Mouse (Mus musculus): ENCODE data around the gene Aqp5.

Gene Aqp5

DNA sequence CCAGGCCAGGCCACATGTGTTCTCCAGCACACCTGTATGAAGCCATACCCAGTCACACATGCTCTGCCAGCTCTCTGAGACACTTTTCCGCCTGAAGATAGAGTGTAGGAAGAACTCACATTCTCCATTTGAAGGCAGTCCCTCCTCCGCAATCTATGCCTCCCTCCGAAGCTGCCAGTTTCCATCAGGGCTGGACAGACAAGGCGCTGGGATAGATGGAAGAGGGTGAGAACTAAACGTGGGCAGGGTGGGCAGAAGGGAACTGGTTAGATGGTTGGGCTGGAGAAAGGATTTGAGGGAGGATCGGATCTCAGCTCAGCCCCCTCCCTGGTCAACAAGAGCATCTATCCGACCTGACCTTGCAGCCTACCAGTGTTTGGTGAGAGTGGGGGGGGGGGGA is 6.3 kb downstream of the Aqp5 start:
- DNase-seq (ENCODE audit: low spot score) = no peak

DNA sequence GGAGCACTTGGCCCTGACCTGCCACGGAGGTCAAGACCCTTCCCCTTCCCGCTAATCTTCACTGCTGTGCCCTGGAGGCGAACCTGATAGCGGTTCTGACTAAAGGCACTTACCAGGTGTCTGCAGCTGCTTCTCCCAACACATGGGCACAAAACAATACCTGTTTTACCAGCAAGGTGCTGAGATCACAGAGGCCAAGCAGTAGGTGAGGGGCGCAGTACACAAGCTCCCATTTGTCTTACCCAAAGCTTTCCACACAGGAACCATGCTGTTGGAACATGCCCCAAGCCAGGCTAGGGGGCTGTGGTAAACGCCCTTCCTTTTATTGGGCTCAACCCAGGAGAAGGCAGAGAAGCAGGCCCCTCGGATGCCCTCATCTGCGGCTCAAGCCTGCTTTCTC is 7.0 kb downstream of the Aqp5 start:
- no peak for DNase-seq (ENCODE audit: low spot score)

DNA sequence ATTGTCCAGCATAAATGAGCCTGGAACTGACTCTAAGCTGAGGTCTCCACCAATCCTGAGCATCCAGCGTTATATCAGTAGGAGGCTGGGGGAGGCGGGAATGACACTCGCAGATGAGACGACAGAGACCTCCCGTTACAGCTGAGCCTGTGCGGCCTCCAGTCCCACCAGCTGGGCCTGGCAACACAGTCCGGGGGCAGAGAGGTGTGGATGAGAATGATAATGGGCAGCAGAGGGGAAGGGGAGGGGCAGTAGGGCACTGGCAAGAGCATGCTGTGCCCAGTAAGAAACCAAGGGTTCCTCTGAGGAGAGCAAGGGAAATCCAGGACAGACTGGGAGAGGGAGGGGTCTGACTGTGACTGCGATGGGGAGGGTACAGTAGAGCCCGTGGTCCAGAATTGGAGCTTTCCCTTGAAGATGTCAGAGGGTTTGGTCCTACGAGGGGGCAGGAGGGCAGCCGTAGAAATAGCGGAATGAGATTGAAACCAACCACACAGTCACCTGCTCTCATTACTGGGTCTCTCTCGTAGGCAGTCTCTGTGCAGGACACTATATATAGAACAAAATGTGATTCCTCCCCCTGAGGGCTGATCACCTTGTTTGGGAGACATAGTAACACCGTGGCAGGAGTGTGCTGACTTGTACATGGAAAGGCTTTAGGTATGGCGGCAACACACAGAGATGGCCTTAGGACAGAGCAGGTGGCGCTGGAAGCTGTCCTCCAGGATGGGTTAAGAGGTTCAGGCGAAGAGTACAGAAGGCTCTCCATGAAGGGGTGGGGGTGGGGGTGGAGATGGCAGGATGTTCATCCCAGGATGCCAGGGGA is 8.9 kb downstream of the Aqp5 start:
- no peak for DNase-seq (ENCODE audit: low spot score)

DNA sequence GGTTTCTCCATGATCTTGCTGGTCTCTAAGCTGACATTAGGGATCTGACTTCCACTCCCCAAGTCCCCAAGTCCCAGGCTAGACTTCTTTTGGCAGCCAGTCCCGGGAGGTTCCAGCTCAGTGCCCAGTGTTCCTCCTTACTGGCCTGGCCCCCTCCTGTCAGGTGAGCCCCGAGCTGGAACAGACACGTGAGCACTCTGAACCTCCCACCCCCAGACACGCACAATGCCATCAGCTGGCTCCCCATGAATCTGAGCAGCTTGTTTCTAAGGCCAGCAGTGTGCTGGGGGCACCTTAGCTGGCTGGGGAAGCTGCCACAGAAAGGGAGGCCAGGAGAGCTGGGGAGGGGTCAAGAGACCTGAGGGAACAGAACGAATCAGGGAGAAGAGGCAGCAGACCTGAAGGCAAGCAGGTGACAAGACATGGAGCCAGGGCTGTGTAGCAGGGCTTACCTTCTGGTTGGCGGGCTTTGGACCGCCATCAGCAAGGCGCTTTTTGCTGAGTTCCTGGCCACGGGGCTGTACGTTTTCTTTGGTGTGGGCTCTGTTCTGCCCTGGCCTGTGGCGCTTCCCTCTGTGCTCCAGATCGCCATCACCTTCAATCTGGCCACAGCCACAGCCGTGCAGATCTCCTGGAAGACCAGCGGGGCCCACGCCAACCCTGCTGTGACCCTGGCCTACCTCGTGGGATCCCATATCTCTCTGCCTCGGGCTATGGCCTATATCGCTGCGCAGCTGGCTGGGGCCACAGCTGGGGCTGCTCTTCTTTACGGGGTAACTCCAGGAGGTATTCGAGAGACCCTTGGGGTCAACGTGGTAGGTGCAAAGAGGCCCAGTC is 10.6 kb downstream of the Aqp5 start, which contains the start of gene Aqp6:
Aqp6 (plus strand) TSS at position 415 of the 837 bp plus-strand sequence.
- no peak for DNase-seq (ENCODE audit: low spot score)

DNA sequence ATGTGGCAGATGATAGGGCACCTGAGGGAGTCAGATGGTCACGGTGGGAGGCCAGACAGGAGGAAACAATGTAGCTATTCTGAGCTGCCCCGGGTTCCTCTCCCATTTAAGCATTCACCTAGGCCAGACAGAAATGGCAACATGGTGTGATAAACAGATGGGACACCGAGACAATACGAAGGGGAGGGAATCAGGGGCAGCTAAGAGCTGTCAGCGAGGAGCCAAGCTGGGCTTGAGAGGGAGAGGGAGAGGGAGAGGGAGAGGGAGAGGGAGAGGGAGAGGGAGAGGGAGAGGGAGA is 11.2 kb downstream of the Aqp5 start:
- no peak for DNase-seq (ENCODE audit: low spot score)

DNA sequence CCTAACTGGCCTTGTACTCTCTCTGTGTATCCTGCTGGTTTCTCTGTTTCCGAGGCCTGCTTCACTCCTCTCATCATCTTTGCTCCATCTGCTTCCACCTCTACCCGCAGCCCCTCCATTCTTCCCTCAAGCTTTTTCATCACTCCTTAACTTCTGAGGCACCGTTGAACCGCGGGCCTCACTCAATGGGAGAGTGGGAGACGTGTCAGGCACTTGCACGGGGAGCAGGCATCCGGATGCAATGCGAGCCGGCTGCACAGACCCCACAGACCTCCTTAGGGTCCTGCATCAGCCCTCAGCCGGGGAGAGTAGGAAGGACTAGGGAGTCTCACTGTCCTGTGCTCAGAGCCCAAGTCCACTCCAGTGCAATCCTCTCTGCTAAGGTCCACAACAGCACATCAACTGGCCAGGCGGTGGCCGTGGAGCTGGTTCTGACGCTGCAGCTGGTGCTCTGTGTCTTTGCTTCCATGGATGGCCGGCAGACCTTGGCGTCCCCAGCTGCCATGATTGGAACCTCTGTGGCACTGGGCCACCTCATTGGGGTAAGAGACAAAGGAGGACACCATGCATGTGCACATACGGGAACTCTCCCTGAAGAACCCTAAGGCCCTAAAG is 11.7 kb downstream of the Aqp5 start:
- no peak for DNase-seq (ENCODE audit: low spot score)

DNA sequence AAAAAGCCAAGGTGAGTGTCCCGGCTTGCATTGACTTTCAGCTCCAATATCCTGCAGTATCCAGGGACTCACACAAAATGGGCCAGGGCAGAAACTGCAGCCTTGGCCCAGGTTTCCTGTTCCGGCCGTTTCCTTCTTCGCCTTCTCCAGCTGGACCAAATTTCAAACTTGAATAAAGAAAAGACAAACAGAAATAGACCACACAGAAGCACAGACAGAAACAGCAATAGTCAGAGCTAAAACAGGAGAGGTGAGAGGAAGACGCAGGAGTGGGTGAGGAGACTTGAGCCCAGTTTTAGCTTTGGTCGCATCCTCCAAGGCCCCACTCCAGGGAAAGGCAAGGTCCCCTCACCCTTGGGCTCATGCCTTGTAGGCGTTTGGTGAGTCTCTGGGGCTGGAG is 12.6 kb downstream of the Aqp5 start:
- no peak for DNase-seq (ENCODE audit: low spot score)

DNA sequence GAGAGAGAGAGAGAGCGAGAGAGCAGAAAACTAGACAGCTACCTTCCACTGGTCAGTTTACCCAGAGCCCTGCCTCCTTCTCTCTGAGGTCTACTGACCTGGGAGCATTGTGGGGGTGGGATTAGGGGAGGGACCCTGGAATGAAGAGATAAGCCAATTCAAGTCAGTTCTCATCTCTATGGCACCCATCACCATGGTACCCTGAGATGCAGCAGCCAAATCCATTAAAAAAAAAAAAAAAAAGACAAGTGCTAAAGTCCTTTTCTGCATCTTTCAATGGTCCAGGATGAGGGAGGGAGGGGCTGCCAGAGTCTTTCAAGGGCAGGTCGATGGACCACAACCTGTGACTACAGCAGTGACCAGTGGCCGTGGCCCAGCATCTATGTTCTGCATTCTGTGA is 15.0 kb downstream of the Aqp5 start:
- DNase-seq (ENCODE audit: low spot score) = no peak

DNA sequence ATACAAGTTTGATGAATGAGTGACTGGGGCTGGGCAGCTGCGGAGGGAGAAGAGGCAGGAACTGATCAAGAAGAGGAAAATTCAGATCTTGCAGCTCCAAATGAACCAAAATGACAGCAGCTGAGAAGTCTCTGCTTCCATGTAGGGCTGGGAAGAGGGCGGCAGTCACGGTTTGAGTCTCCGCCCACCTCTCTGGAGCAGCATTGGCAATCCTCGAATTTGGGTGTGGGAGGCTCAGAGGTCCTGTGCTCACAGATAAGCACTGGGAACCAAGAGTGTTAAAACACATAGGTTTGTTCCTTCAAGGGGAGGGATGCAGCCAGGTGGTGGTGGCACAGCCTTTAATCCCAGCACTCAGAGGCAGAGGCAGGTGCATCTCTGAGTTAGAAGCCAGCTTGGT is 15.9 kb downstream of the Aqp5 start:
- no peak for DNase-seq (ENCODE audit: low spot score)

DNA sequence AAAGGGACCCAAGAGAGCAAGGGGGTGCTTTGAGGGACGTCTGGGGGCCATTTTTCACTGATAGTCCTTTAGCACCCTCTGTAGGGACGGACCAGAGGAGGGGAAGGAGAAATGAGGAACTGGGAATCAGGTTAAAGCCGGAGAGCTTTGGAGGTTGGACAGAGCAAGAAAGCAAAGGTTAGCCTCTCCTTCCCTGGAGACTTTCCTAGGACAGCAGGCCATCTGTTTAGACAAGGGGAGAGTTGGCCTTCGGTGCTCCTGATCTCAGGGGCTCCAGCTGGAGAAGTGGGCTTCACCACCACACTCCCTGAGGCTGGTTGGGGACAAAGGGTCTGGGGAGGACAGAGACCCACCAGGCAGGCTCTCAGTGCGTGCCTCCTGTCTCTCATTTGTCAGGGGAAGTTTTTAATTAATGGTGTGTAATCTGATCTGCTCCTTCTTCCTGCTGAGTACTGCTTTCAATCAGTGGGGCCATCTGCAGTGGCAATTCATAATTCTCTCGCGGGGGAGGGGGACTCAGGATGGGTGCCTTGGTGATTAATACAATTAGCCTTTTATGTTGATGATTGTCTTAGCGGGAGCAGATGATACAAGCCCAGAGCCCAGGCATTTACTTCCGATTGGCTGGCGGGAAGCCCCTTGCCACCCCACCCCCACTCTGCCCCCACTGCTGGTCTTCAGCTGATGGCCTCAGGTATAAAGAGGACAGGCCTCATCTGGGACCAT is 17.0 kb downstream of the Aqp5 start:
- no peak for DNase-seq (ENCODE audit: low spot score)

DNA sequence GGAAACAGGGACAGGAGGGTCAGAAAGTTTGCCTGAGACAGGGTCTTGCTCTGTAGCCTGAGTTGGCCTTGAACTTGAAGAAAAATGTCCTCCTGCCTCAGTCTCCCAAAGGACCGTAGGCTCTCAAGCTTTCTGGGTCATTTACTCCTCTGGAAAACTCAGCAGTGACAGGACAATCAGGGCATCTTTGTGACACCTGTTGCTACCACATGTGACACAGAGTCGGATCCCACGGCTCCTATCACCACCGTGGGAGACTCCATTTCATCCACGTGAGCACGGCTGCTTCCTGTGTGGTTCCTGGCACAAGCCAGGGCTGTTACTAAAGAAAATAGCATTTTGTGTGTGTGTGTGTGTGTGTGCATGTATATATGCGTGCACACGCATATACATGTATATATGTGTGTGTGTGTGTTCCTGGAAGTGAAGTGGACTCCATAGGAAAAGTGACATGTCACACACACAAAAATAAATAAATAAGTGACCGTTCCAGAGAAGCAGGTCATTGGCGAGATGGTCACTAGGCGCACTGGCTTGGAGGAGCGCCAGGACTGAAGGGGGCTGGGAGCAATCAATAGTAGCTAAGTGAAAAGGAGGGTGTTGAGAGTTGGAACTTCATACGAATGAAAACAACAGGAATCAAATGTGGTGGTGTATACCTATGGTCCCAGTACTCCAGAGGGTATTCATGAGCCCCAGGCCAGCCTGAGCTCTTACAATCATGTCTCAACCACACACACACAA is 18.0 kb downstream of the Aqp5 start:
- DNase-seq (ENCODE audit: low spot score) = no peak

DNA sequence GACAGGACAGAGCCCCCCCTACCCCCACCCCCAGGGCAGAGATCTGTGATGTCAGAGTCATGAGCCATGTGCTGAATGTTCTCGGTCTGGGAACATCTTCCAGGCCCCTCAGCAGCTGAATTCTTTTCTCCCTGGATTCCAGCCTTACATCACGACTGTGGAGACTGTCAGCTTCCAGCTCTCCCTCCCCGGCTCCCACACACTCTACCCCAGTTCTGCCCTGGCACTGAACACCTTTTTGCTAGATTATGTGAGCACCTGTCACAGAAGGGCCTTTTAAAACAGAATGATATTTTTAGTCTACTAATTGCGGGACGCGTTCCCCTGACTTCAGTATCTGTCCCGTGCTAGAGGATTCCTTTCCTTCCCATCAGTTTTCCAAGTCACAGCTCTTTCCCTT is 21.0 kb downstream of the Aqp5 start:
- no peak for DNase-seq (ENCODE audit: low spot score)

DNA sequence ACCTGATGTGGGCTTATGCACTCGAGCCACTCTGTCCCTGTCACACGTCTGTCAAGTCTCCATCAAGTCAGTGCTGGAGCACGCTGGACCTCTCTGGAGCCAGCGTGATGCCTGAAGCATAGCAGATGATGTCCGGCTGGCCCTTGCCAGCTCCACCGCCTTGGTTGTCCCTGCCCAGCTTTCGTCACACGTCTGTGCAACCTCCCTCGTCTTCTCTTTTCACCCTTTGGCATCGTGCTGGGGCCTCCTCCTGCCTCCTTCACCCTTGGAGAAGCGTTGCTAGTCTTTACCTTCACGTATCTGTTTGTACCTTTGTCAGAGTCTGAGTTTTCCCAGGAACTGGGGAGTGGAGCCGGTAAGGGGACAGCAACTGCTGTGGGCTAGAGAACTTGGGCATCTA is 23.7 kb downstream of the Aqp5 start:
- DNase-seq (ENCODE audit: low spot score) = no peak

DNA sequence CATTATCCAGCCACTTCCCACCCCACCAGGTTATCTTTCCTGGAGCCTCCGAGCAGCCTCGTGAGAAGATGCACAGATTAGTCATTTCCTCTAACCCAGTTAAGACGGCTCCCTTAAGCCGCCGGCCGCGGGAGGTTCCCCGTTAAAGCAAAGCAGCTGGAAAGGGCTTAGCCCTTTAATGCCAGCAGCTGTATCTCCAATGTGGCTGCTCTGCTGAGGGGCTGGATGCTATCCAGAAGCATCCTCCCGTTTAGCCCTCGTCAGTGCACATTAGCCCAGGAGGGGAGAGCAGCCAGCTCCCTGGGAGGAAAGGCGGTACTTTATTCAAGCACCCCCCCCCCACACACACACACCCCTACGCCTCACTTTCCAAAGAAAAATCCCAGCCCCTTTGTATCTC is 24.2 kb downstream of the Aqp5 start:
- DNase-seq (ENCODE audit: low spot score) = no peak

DNA sequence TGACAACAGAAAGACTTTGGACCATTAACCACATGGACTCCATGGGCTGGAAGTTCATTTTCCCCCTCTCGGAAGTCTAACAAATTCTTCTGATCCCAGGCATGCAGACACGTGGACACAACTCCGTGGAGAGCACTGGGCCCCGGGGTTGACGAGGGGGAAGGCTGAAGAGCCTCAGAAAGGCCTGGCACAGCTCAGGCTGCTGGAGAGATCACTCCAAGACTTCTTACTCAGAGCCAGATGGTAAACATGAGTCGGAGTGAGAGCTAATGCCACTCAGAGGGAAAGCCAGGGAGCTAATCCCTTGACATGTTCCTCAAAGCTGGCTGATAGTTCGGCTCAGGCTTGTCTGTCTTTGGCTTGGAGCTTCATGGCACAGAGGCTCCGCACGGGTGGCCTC is 24.7 kb downstream of the Aqp5 start:
- DNase-seq (ENCODE audit: low spot score) = peak; percentile 48

DNA sequence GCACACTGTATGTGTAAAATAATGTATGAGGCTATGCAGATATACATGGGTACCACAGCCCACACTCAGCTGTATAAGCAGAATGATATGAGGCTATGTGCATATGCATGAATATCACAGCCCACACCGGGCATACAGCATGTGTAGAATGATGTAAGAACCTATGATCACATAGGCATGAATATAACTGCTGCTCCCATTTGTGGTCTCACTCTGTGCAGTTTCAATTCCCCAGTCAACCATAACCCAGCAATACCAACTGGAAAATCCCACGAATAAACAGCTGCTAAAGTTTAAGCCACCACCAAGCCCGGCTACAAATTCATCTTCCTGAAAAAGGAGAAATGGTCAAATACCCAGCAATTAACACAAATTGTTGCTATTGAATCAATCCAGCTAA is 28.0 kb downstream of the Aqp5 start:
- DNase-seq (ENCODE audit: low spot score) = no peak

DNA sequence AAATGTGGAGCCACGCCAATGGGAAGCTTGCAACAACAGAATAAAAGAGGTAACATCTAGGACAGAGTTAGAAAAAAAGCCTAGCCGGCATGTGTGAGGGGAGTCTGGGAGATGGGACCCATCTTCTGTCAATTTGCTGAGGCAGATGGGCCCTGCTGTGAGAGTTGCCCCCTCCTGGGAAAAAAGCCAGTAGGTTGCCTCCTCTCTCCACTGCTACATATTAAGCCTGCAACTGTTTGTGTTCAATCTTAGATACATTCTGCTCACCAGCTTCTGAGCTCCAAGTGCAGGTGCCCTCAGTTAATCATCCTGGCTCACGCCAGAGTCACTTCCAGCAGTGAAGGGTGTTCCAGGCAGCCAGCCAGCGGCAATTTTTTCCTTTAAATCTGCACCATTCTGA is 29.2 kb downstream of the Aqp5 start:
- no peak for DNase-seq (ENCODE audit: low spot score)

DNA sequence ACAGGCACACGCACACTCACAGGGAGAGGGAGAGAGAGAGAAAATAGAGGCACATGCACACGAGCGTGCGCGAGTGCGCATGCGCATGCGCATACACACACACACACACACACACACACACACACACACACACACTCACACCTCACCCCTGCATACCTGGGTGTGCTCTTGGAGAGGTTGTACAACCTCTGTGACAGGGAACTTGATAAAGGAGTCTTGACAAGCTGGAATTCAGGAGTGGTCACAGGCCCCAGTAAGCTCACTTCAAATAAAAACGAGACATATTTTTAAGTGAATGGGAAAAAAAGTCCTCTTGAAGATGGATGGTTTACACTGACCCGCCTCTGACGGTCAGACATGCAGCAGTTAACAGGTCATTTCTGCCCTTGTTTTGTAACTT is 31.5 kb downstream of the Aqp5 start:
- no peak for DNase-seq (ENCODE audit: low spot score)

DNA sequence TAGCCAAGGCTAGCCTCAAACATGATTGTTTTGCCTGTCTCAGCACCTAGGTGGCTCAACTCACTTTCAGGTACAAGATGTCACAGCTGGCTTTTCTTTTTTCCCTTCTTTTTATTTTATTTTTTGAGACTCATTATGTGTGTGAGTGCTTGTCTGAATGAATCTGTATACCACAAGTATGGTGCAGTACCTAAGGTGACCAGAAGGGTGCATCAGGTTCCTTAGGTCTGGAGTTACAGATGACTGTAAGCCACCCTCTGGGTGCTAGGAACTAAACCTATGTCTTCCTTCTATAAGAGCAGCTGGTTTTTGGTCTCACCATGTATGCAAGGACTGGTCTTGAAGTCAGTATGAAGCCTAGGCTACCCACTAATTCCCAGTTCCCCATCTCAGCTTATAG is 41.0 kb downstream of the Aqp5 start:
- DNase-seq (ENCODE audit: low spot score) = no peak

DNA sequence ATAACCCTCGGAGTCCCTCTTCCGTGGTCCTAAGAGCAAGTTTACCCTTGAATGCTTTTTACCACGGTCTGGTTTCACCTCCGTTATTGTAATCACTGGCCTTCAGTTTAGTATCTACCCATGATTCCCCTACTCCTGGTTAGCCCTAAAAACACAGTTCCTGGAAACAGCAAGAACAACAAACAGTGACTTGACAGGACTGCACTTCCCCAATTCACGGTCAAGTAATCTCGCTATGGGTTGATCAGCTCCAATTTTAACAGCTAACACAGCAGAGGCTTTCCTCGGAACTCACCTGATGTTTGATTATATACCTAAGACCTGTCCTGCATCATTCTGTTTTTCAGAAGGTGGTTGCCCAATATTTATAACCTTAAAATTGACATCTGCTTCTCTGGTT is 44.1 kb downstream of the Aqp5 start:
- no peak for DNase-seq (ENCODE audit: low spot score)

DNA sequence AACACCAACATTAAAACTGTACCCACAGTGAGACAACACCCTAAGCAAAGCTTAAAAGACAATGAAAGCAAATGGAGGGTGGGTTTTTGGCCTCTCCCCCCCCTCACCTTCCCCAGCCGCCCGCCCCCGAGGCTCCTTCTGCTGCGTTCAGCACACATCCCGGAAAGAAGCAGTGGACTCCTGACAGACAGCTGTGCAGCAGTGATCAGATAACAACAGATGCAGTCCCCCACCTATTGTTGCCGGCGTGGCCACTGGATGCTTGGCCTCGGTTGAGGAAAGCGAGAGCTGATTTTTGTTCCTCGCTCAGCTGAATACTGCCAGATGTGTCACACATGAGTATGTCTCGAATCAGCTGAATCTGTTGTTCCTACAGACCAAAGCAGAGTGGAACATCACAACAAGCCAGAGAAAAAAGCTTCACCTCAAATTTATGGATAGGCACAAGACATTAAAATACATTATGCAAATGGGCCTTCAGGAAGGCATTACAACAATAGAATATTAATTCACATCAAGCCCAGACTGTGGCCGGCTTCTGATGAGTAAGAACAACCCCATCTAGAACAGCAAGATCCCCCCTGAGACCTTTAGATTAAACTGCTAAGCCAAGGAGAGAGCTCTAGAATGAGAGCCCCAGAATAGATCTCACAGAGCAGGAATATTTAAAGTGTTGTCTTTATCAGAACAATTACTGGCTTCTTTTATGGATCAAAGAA is 47.0 kb downstream of the Aqp5 start:
- no peak for DNase-seq (ENCODE audit: low spot score)
